Mouse (Mus musculus) heart, postnatal 0 days (tissue): Measurements from ENCODE around the gene Lpp. TPM values are rescaled to one million over a fixed set of nuclear protein-coding genes. Genes with fewer than 3 reads are reported as not detected.

ENCODE experiments used
- ATAC-seq: fragments of 200-750 bp; cut with Nextera tagmentation; 2 replicates; pipeline ENCODE4 v1.8.0; 2017; ENCODE audit warnings: low read depth, moderate number of reproducible peaks, moderate library complexity; ENCODE audit not compliant: insufficient read depth
- DNase-seq: peaks from one replicate; pipeline ENCODE4 v3.0.0-alpha.2; 2016; ENCODE audit warnings: low spot score
- H3K27ac ChIP-seq: fragments of 300-500 bp; sonication (generic); 2 replicates; pipeline ENCODE4 v1.5.1; 2014; ENCODE audit warnings: low read depth, mild to moderate bottlenecking
- H3K27me3 ChIP-seq: fragments of 300-500 bp; sonication (generic); 2 replicates; pipeline ENCODE4 v1.6.1; 2014; ENCODE audit warnings: low read length, mixed read lengths; ENCODE audit not compliant: control insufficient read depth, insufficient read depth
- H3K36me3 ChIP-seq: fragments of 300-500 bp; sonication (generic); replicated peaks from 2 replicates; pipeline ENCODE4 v1.6.1; 2014; ENCODE audit warnings: low read length, mixed read lengths; ENCODE audit not compliant: control insufficient read depth, insufficient read depth
- H3K4me1 ChIP-seq: fragments of 300-500 bp; sonication (generic); 2 replicates; pipeline ENCODE4 v1.6.1; 2014; ENCODE audit warnings: antibody characterized with exemption; ENCODE audit not compliant: control insufficient read depth, insufficient read depth
- H3K4me2 ChIP-seq: fragments of 300-500 bp; sonication (generic); 2 replicates; pipeline ENCODE4 v1.6.1; 2014; ENCODE audit warnings: low read depth, mild to moderate bottlenecking, low read length, moderate library complexity
- H3K4me3 ChIP-seq: fragments of 300-500 bp; sonication (generic); 2 replicates; pipeline ENCODE4 v1.5.1; 2014; ENCODE audit warnings: low read depth, low read length
- H3K9ac ChIP-seq: fragments of 300-500 bp; sonication (generic); replicated peaks from 2 replicates; pipeline ENCODE4 v1.6.1; 2014; ENCODE audit warnings: low read depth, low read length, mixed read lengths
- H3K9me3 ChIP-seq: fragments of 300-500 bp; sonication (generic); replicated peaks from 2 replicates; pipeline ENCODE4 v1.6.1; 2016; ENCODE audit warnings: low read length; ENCODE audit not compliant: control insufficient read depth
- CTCF ChIP-seq: IDR thresholded peaks from 2 replicates; pipeline ENCODE4 v1.5.1; 2016; ENCODE audit warnings: antibody characterized with exemption, control low read depth, low read depth
- EP300 ChIP-seq: IDR thresholded peaks from 2 replicates; pipeline ENCODE4 v1.6.1; 2016; ENCODE audit warnings: antibody characterized with exemption, low read depth
- whole genome bisulfite sequencing: fragments of 180-500 bp; shearing (Covaris S2); extraction: QIAGEN DNeasy Blood & Tissue Kit; methylation state at CpG from one replicate; pipeline ENCODE4 v1.1.7; 2014; 5-methylcytosine and 5-hydroxymethylcytosine counted together
- polyA plus RNA-seq: library from polyadenylated mRNA; unstranded; fragments of >200 nt; fragmentation: Nextera tagmentation; extraction: Ambion mirVana; gene quantifications from 2 replicates; pipeline ENCODE4 v1.2.1, GENCODE M21; 2015
- total RNA-seq: library from RNA; depleted of rRNA; stranded (reverse); fragments of >200 nt; gene quantifications from 2 replicates; pipeline ENCODE4 v1.2.3, GENCODE M21; 2014; ENCODE audit warnings: low replicate concordance

Gene Lpp
- total and polyA plus RNA-seq, 2 experiments from 2014 or later: 32.1 to 77.4 TPM

DNA sequence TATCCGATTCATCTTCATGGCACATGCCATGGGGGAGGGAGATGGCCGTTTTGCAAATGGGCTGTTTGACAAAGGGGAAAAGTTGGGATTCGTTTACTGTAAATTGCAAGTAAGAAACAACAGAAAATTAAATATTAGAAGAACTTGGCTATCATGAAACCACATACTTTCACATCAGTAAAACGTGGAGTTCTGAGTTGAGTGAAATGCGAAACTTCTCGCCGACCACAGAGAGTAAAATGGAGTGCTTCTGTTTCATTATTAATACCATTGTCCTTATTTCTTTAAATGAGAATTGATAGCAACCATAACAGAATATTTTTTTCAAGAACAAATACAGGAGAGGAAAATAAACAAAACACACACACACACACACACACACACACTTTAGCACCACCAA is 133.9 kb downstream of the Lpp start:
- Histone ChIP-seq H3K4me1 (no peaks in the 10 kb centered on the region), H3K4me3 (no peak overlapping the region), H3K27ac (no peak overlapping the region), H3K27me3 (no peaks in the 10 kb centered on the region), H3K36me3 (no peaks in the 10 kb centered on the region), H3K9me3 (no peaks in the 10 kb centered on the region), H3K4me2 (no peak overlapping the region), H3K9ac (no peak overlapping the region)
- no peak for TF ChIP-seq CTCF
- TF ChIP-seq EP300: no peak
- no peak for ATAC-seq
- WGBS: 90% methylated on average over 7 of the region's 7 CpGs
- no peak for DNase-seq

DNA sequence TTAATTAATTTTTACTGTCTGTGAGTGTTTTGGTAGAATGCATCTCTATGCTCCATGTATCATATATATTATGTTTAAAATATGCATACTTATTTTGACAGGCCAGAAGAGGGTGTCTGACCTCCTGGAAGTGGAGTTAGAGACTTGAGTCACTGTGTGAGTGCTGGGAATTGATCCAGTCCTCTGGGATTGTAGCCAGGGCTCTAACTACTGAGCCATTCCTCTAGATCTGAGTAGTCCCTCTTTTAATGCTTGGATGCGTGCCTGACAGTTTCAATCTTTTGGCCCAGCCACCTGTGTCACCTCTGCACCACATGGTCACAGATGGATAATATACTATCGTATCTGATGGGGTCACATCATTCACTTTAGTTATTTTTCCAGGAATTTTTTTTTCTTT is 138.4 kb downstream of the Lpp start:
- no peak overlapping the region for H3K27ac ChIP-seq
- no peaks in the 10 kb centered on the region for H3K9me3 ChIP-seq
- no peaks in the 10 kb centered on the region for H3K36me3 ChIP-seq
- ATAC-seq: no peak
- WGBS: 73% methylated on average over 2 of the region's 2 CpGs
- no peak overlapping the region for H3K4me3 ChIP-seq
- no peak for DNase-seq
- H3K4me2 ChIP-seq: no peak overlapping the region
- no peaks in the 10 kb centered on the region for H3K4me1 ChIP-seq
- H3K27me3 ChIP-seq: no peaks in the 10 kb centered on the region
- no peak for TF ChIP-seq EP300
- TF ChIP-seq CTCF: no peak
- H3K9ac ChIP-seq: no peak overlapping the region

DNA sequence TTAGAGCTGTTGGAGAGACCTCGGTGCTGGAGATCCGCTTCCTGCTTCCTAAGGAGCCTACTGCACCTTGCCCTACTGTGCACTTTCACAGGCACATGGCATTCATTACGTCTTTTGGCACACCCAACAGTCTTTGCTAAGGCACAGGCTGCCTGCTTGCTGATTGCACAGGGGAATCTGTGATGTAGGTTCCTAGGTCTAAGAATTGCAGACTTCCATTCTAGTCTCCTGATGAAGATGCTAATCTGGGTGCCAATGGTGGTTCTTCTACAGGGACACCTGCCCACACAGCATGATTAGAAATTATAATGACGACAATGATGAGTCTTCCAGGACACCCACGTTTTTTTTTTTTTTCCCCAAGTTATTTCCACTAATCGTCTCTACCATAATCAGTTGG is 141.9 kb downstream of the Lpp start:
- no peaks in the 10 kb centered on the region for H3K4me1 ChIP-seq
- no peak overlapping the region for H3K4me2 ChIP-seq
- no peak overlapping the region for H3K4me3 ChIP-seq
- no peak overlapping the region for H3K9ac ChIP-seq
- DNase-seq (no peak), ATAC-seq (no peak)
- 85% methylated on average over 6 of the region's 6 CpGs for WGBS
- no peaks in the 10 kb centered on the region for H3K9me3 ChIP-seq
- H3K27ac ChIP-seq: no peak overlapping the region
- H3K36me3 ChIP-seq: no peaks in the 10 kb centered on the region
- TF ChIP-seq CTCF (no peak), EP300 (no peak)
- no peaks in the 10 kb centered on the region for H3K27me3 ChIP-seq

DNA sequence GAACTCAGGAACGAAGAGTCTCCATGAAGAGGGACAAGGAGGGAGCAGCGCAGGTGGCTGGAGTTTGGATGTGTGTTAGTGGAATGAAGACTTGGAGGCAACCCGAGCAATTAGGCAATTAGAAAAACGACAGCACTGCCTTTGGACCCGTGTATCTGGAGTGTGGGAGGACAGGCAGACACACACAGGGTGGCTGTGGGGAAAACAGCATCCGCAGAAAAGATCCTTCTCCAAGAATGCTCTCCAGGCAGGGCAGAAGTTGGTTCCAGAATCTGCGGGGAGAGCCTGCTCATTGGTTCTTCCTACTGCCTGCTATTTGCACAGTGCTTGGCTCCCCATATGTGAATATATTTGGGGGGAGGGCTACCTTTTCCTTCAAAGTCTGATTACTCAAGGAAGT is 143.0 kb downstream of the Lpp start:
- Histone ChIP-seq H3K4me1 (no peaks in the 10 kb centered on the region), H3K9me3 (no peaks in the 10 kb centered on the region), H3K27ac (no peak overlapping the region), H3K4me2 (no peak overlapping the region), H3K9ac (no peak overlapping the region), H3K4me3 (no peak overlapping the region), H3K36me3 (no peaks in the 10 kb centered on the region), H3K27me3 (no peaks in the 10 kb centered on the region)
- ATAC-seq: no peak
- TF ChIP-seq CTCF (no peak), EP300 (no peak)
- no peak for DNase-seq
- 78% methylated on average over 7 of the region's 7 CpGs for WGBS

DNA sequence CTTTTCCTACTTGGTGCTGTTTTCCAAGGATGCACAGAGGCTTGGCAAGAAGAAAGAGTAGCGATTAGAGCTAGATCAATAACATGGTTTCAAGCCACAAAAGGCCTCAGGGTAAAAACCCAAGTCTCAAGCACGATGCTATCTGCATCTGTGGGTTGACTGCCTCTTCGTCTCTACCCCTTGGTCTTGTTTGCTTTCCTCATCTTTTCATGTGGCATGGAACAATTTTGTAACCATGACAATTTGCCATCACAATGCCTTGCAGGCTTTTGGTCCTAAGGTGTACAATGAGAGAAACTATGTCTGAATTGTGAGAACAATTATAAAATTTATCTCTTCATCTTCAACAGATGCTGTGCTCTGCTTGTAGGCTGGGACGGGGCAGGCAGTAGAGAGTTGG is 145.7 kb downstream of the Lpp start:
- H3K4me3 ChIP-seq: no peak overlapping the region
- no peaks in the 10 kb centered on the region for H3K36me3 ChIP-seq
- H3K27ac ChIP-seq: no peak overlapping the region
- no peak overlapping the region for H3K9ac ChIP-seq
- no peaks in the 10 kb centered on the region for H3K4me1 ChIP-seq
- H3K9me3 ChIP-seq: no peaks in the 10 kb centered on the region
- no peak for DNase-seq
- H3K27me3 ChIP-seq: no peaks in the 10 kb centered on the region
- WGBS: 90% methylated on average over 4 of the region's 4 CpGs
- no peak overlapping the region for H3K4me2 ChIP-seq
- ATAC-seq: no peak
- TF ChIP-seq EP300: no peak
- no peak for TF ChIP-seq CTCF

DNA sequence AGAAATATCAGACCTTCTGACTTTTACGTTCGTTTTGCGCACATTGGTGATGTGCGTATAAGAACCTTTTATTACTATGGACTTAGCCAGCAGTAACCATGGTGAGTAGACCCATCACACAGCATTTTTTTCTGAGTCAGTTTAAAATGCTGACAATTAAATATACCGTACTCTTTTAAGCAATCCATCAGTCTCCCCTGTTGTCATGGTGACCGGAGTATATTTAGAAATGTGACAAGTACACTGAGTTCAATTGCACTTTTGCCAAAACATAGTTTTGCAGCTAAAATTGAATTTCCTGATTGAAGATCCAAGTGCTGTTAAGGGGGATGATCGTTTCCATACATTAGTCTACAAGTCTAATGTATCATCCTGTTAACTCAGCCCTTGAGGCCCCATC is 149.6 kb downstream of the Lpp start:
- Histone ChIP-seq H3K36me3 (no peaks in the 10 kb centered on the region), H3K4me3 (no peak overlapping the region), H3K9ac (no peak overlapping the region), H3K4me2 (no peak overlapping the region), H3K4me1 (no peaks in the 10 kb centered on the region), H3K27ac (no peak overlapping the region), H3K27me3 (no peaks in the 10 kb centered on the region), H3K9me3 (no peaks in the 10 kb centered on the region)
- DNase-seq (no peak), ATAC-seq (no peak)
- WGBS: 82% methylated on average over 7 of the region's 7 CpGs
- TF ChIP-seq EP300: no peak
- no peak for TF ChIP-seq CTCF
